Mouse (Mus musculus) brain, embryonic 14.5 days (tissue): ENCODE data around the gene BC051142.

Experiments used
- CTCF ChIP-seq: fragments of 200-500 bp; IDR thresholded peaks from 2 replicates; pipeline ENCODE4 v1.5.1; 2012; ENCODE audit warnings: inconsistent platforms, mild to moderate bottlenecking, moderate library complexity, borderline replicate concordance; ENCODE audit not compliant: insufficient read depth, insufficient read length; ENCODE audit errors: extremely low read depth
- POLR2A ChIP-seq: fragments of 200-500 bp; IDR thresholded peaks from 2 replicates; pipeline ENCODE4 v1.6.1; 2012; ENCODE audit warnings: mild to moderate bottlenecking, inconsistent platforms, borderline replicate concordance; ENCODE audit not compliant: poor library complexity, insufficient read depth, insufficient read length, severe bottlenecking; ENCODE audit errors: extremely low read depth

- TF ChIP-seq CTCF (no peak), POLR2A (no peak)
Observed at GRCm38 (mm10) chr17:34437606-34438005, 39.0 kb downstream of the BC051142 start.
